Mouse (Mus musculus): ENCODE results near the gene Gprasp2. TPM values are rescaled to one million over a fixed set of nuclear protein-coding genes. Genes with fewer than 3 reads are reported as not detected.
"Not testable (repeated sequence)": the region's sequence is repeated elsewhere in the genome, so short reads cannot be mapped to it uniquely, and the experiment has no call there.

Gene Gprasp2
- polyA plus RNA-seq (2016; fragmentation: Nextera tagmentation; extraction: Ambion mirVana) = 53.5 and 59.0 TPM in 2 replicates

DNA sequence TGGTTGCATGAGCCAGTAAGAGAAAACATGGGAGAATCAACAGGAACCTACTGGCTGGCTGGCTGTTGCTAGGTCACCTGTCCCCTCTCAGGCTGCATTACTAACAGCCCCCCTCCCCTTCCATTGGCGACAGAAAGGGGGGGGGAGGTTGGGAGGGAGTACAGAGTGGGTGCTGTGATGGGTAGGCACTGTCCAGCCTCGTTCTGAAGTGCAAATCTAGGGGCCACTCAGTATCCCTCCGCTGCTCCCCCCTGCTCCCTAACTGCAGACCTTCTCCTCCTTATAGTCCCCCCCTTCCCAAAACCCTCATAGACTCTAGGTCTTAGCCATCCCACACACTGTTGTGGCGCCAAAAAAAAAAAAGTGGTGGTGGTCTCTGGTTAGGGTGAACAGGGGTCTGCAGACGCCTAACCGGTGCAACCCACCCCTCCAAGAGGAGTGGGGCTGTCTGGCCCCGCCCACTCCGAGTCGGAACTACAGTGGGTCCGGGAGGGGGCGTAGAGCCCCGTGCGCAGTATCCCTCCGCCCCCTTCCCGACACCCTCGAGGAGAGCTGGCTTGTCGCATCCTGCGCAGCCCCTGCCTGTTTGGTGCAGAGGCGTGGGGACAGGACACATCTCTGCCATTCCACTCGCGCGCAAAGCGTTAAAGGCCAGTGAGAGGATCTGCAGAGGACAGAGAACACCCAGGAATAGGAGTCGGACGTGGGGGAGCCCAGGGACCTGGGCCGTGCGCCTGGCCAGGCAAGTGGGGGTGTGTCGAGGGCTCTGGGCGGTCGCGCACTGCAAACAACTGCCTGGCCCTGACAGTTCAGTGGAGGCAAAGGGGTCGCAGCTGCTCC lies at the start of gene Gprasp2:
Gprasp2 (plus strand) TSS at position 514 of the 840 bp plus-strand sequence.
- not testable (repeated sequence) for H3K9me3 ChIP-seq, H3K27me3 ChIP-seq, H3K36me3 ChIP-seq, H3K27ac ChIP-seq, H3K4me1 ChIP-seq
- Histone ChIP-seq H3K4me3 (peak within 1 kb of the TSS; percentile 48), H3K9ac (peak within 1 kb of the TSS; percentile 58), H3K4me2 (replicated peaks) (peak within 1 kb of the TSS; percentile 77)
- WGBS = 23% methylated on average over 32 of the region's 32 CpGs
- peak; percentile 89 for ATAC-seq (ENCODE audit: insufficient number of reproducible peaks, insufficient read depth, low FRiP score, low TSS enrichment)

DNA sequence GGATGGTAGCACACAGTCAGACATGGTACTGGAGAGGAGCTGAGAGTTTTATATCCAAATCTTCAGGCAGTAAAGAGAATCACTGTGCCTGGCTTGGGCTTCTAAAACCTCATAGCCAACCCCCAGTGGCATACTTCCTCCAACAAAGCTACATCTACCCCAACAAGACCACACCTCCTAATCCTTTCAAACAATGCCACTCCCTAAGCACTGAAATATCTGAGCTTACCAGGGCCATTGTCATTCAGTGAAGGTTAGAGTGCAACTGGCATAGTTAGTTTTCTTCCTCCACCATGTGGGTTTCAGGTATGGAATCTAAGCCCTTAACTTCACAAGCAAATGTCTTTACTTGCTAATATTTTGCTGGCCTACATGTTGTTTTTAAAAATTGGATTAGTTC lies 47.3 kb upstream of the Gprasp2 start:
- Histone ChIP-seq H3K9ac (no peak overlapping the region), H3K9me3 (no peaks in the 10 kb centered on the region), H3K4me1 (no peaks in the 10 kb centered on the region), H3K36me3 (no peaks in the 10 kb centered on the region), H3K4me3 (no peak overlapping the region), H3K27ac (no peak overlapping the region), H3K27me3 (no peaks in the 10 kb centered on the region), H3K4me2 (replicated peaks) (no peak overlapping the region)
- no peak for ATAC-seq (ENCODE audit: insufficient number of reproducible peaks, insufficient read depth, low FRiP score, low TSS enrichment)

DNA sequence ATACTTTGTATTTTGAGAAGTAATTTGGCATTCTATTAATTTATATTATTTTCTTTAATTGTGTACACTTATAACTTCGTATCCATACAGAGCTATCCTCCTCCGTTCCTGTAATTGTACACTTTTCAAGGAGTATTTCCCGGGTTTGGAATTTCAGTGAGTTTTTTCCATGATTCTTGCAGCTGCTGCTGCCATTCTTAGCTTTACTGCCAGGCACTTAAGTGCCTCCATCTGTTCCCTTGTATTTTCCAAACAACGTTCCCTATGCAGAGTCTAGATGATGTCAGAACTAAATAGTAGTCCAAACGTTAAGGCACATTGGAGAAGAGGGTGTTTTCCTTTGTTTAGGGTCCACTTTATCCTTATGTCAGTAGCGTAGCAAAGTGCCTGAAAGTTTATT lies 46.5 kb upstream of the Gprasp2 start:
- WGBS = 69% methylated on average over 6 of the region's 6 CpGs
- Histone ChIP-seq H3K36me3 (no peaks in the 10 kb centered on the region), H3K4me2 (replicated peaks) (no peak overlapping the region), H3K4me1 (no peaks in the 10 kb centered on the region), H3K27ac (no peak overlapping the region), H3K9ac (no peak overlapping the region), H3K4me3 (no peak overlapping the region), H3K9me3 (no peaks in the 10 kb centered on the region), H3K27me3 (no peaks in the 10 kb centered on the region)
- no peak for ATAC-seq (ENCODE audit: insufficient number of reproducible peaks, insufficient read depth, low FRiP score, low TSS enrichment)

DNA sequence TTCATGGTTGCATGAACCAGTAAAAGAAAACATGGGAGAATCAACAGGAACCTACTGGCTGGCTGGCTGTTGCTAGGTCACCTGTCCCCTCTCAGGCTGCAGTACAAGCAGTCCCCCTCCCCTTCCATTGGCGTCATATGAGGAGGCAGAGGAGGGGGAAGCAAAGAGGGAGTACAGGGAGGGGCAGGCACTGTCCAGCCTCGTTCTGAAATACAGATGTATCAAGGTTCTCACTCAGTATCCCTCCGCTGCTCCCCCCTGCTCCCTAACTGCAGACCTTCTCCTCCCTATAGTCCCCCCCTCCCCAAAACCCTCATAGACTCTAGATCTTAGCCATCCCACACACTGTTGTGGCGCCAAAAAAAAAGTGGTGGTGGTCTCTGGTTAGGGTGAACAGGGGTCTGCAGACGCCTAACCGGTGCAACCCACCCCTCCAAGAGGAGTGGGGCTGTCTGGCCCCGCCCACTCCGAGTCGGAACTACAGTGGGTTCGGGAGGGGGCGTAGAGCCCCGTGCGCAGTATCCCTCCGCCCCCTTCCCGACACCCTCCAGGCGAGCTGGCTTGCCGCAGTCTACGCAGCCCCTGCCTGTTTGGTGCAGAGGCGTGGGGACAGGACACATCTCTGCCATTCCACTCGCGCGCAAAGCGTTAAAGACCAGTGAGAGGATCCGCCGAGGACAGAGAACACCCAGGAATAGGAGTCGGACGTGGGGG lies 43.1 kb upstream of the Gprasp2 start:
- Histone ChIP-seq H3K4me2 (replicated peaks) (peak overlapping the region; percentile 68), H3K27ac (0 out of 2 replicates have a peak overlapping the region, but pooled peaks have one; percentile 36), H3K9ac (peak overlapping the region; percentile 66), H3K4me3 (peak overlapping the region; percentile 55), H3K36me3 (peaks cover 14% of the 10 kb centered on the region; the same call in 1 of the 2 replicates)
- WGBS = 30% methylated on average over 20 of the region's 27 CpGs
- not testable (repeated sequence) for H3K4me1 ChIP-seq, H3K27me3 ChIP-seq, H3K9me3 ChIP-seq
- peak; percentile 93 for ATAC-seq (ENCODE audit: insufficient number of reproducible peaks, insufficient read depth, low FRiP score, low TSS enrichment)

DNA sequence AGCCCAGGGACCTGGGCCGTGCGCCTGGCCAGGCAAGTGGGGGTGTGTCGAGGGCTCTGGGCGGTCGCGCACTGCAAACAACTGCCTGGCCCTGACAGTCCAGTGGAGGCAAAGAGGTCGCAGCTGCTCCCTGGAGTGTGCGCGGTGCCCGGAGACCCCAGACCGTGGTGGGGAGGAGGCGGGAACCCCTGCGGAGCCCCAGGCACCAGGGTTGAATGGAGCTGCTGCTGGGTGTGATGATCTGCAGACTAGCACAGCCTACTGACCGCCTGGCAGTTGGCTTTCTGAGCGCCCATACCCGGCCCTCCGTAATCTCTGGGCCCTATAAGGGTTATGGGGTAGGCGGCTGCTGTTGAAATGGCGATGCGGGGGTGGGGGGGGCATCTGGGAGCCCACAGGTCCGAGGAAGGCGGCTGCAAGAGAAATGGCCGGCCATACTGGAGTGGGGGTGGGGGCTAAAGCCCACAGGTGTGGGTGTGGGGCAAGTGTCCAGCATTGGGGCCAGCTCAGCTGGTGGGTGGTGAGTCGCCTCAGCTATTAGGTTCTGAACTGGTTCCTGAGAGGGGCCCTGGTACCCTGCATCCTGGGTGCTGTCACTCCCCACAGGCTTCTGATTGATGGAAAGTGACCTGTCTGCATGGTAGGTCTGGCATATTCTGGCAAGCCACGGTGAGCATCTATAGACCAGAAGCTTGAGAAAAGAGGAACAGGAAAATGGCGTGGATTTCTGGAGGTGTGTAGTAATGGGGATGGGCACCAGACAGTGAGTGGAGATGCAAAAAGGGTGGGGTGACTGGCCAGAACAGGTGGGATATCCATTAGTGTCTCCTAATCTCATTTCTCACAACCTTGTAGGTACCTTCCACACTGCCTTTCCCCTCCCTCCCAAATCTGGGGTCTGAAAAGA lies 42.3 kb upstream of the Gprasp2 start:
- H3K4me2 ChIP-seq (replicated peaks) = peak overlapping the region; percentile 68
- peaks cover 14% of the 10 kb centered on the region; the same call in 1 of the 2 replicates for H3K36me3 ChIP-seq
- H3K27me3 ChIP-seq, H3K4me1 ChIP-seq, H3K9me3 ChIP-seq: not testable (repeated sequence)
- peak overlapping the region; percentile 36; the same call in 1 of the 2 replicates for H3K27ac ChIP-seq
- peak overlapping the region; percentile 66 for H3K9ac ChIP-seq
- 19% methylated on average over 25 of the region's 26 CpGs for WGBS
- peak overlapping the region; percentile 55 for H3K4me3 ChIP-seq
- peak; percentile 83 for ATAC-seq (ENCODE audit: insufficient number of reproducible peaks, insufficient read depth, low FRiP score, low TSS enrichment)

DNA sequence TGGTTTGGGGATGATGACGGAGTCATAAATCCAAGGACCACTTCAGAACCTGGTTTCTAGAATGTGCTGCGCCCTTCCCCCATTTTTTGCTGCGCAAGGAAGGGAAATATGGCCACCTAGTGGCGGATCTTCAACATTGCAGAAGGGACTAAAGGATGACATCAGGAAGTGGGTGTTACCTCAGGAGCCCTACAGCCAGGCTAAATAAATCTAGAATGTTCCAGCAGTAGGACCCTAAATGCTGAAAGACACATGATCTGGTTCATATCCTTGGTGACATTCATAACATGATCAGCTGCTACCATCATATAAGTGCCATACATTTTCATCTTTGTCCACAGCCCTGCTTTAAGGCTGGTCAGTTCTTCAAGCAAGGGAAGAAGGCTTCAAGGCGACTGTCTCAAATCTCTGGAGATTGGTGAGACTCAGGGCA lies 41.6 kb upstream of the Gprasp2 start, which contains the start of gene Bhlhb9:
Bhlhb9 (plus strand) TSS at position 383 of the 433 bp plus-strand sequence.
- H3K9ac ChIP-seq = peak within 1 kb of the TSS; percentile 66
- H3K4me1 ChIP-seq; ATAC-seq (ENCODE audit: insufficient number of reproducible peaks, insufficient read depth, low FRiP score, low TSS enrichment); H3K27me3 ChIP-seq; H3K9me3 ChIP-seq: not testable (repeated sequence)
- H3K27ac ChIP-seq = peak within 1 kb of the TSS; percentile 36; the same call in 1 of the 2 replicates
- peak within 1 kb of the TSS; percentile 68 for H3K4me2 ChIP-seq (replicated peaks)
- H3K4me3 ChIP-seq = peak within 1 kb of the TSS; percentile 55
- WGBS = 13% methylated on average over 4 of the region's 5 CpGs
- H3K36me3 ChIP-seq = peaks cover 14% of the 10 kb centered on the region; the same call in 1 of the 2 replicates

DNA sequence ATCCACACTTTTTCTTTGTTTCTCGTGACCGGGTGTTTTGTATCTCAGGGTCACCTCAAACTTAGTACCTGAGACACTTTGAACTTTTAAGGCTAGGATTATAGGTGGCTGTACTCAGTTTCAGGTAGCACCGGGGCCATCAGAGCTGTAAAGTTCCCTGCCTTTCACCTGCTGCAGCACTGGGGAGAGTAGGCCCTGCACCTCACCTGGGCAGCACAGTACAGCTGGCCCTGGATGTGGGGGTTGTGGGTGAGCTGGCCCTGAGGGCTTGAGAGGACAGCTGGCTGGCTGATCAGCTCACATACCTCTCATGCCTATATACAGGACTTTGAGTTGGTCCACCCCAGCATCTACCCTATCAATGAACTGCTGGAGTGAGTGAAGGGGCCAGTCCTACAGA lies 34.7 kb upstream of the Gprasp2 start:
- no peak for ATAC-seq (ENCODE audit: insufficient number of reproducible peaks, insufficient read depth, low FRiP score, low TSS enrichment)
- H3K27ac ChIP-seq = no peak overlapping the region
- H3K27me3 ChIP-seq = no peaks in the 10 kb centered on the region
- H3K4me1 ChIP-seq = no peaks in the 10 kb centered on the region
- no peak overlapping the region for H3K4me3 ChIP-seq
- WGBS = 97% methylated on average over 3 of the region's 3 CpGs
- no peak overlapping the region for H3K4me2 ChIP-seq (replicated peaks)
- H3K9ac ChIP-seq = no peak overlapping the region
- H3K9me3 ChIP-seq = no peaks in the 10 kb centered on the region
- peaks cover 10% of the 10 kb centered on the region; the same call in 1 of the 2 replicates for H3K36me3 ChIP-seq

DNA sequence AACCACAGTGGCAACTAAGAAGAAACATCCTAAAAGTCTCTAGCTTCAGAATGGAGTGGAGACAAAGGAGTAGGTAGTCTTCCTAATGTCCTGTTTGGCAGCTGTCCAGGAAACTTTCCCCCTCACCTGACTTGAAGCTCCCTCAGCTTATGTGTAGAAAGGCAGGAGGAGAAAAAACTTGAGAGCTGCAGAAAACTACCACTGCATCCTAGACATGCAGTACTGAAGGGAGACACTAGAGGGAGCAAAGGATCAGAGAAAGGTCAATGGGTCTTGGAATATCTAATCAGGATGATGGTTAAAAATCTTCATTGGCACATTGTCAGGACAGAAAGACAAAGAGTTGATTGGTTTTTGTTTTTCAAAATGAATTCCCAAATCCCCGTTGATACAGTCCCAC lies 33.1 kb upstream of the Gprasp2 start:
- no peaks in the 10 kb centered on the region for H3K27me3 ChIP-seq
- H3K4me3 ChIP-seq = no peak overlapping the region
- H3K4me2 ChIP-seq (replicated peaks) = no peak overlapping the region
- H3K9ac ChIP-seq = no peak overlapping the region
- H3K4me1 ChIP-seq = no peaks in the 10 kb centered on the region
- no peak overlapping the region for H3K27ac ChIP-seq
- 6% methylated on average over 1 of the region's 1 CpGs for WGBS
- no peak for ATAC-seq (ENCODE audit: insufficient number of reproducible peaks, insufficient read depth, low FRiP score, low TSS enrichment)
- H3K36me3 ChIP-seq = no peaks in the 10 kb centered on the region
- no peaks in the 10 kb centered on the region for H3K9me3 ChIP-seq

DNA sequence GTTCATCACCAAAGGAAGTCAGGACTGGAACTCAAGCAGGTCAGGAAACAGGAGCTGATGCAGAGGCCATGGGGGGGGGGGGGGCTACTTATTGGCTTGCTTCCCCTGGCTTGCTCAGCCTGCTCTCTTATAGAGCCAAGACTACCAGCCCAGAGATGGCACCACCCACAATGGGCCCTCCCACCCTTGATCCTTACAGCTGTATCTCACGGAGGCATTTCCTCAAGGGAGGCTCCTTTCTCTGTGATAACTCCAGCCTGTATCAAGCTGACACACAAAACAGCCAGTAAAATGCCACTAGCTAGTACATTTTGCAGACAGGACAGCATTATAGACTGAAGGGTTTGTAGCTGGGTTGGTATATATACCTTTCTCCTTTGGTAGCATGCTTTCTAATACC lies 2.9 kb upstream of the Gprasp2 start:
- not testable (repeated sequence) for ATAC-seq (ENCODE audit: insufficient number of reproducible peaks, insufficient read depth, low FRiP score, low TSS enrichment); H3K4me2 ChIP-seq (replicated peaks); H3K4me3 ChIP-seq; H3K36me3 ChIP-seq; H3K4me1 ChIP-seq; H3K27ac ChIP-seq; H3K27me3 ChIP-seq; H3K9me3 ChIP-seq; H3K9ac ChIP-seq
- 27% methylated on average over 1 of the region's 1 CpGs for WGBS

DNA sequence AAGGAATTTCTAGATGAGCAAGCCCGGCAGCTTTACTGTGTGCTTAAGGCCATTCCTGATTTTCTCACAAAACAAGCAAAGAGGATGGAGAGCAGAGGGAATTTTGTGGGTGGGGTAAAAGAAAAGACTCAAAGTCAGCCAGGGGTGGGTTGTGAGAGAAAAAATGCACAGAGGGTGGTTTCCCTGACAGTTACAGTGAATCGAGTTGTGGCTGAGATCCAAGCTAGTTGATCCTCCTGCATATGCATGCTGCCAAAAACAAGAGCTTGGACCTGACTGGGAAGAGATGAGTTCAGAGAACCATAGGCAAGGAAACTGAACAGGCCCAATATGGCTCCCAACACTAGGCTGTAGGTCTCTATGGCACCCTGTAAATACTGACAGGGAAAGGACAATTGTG lies 938 bp upstream of the Gprasp2 start:
- ATAC-seq (ENCODE audit: insufficient number of reproducible peaks, insufficient read depth, low FRiP score, low TSS enrichment) = no peak
- Histone ChIP-seq H3K4me1 (no peaks in the 10 kb centered on the region), H3K27me3 (no peaks in the 10 kb centered on the region), H3K9ac (no peak overlapping the region), H3K36me3 (0 out of 2 replicates have a peak, but pooled peaks cover 2% of the 10 kb centered on the region), H3K27ac (no peak overlapping the region), H3K4me2 (replicated peaks) (no peak overlapping the region), H3K9me3 (no peaks in the 10 kb centered on the region), H3K4me3 (no peak overlapping the region)
- 79% methylated on average over 2 of the region's 2 CpGs for WGBS

Data from embryonic facial prominence, embryonic 12.5 days (tissue).